Mouse (Mus musculus) granulocyte monocyte progenitor cell, adult 5-6 weeks (primary cell): ENCODE data around the gene Vmn2r8. TPM values are rescaled to one million over a fixed set of nuclear protein-coding genes. Genes with fewer than 3 reads are reported as not detected.

Experiments
- total RNA-seq, 2 experiments: library from RNA; stranded (forward) in 1 of 2; stranded (reverse) in 1 of 2; fragments of 200-712, 200-1000 nt in 1 of 2; fragments of >200 nt in 1 of 2; fragmentation: Nextera tagmentation in 1 of 2; gene quantifications; 2 replicates each; pipeline ENCODE4 v1.2.3; 2014 to 2017

Vmn2r8 gene
- total RNA-seq, 2 experiments from 2014 or later, result not detected

Other genes with a start within 250 kb of the Vmn2r8 start
- 78.7 and 82.2 TPM in 2 replicates for gene Gak, start 179.1 kb downstream of the Vmn2r8 start, total RNA-seq (2014; fragmentation: Nextera tagmentation)
- gene Gak, start 179.1 kb downstream of the Vmn2r8 start, total RNA-seq (2017), result 91.8 and 111 TPM in 2 replicates
- gene Tmem175, start 179.1 kb downstream of the Vmn2r8 start, total RNA-seq (2014; fragmentation: Nextera tagmentation), result 24.4 and 29.3 TPM in 2 replicates
- gene Tmem175, start 179.1 kb downstream of the Vmn2r8 start, total RNA-seq (2017), result 11.0 and 17.6 TPM in 2 replicates
- 13.3 and 18.6 TPM in 2 replicates for gene Idua, start 148.5 kb downstream of the Vmn2r8 start, total RNA-seq (2014; fragmentation: Nextera tagmentation)
- 5.9 and 6.4 TPM in 2 replicates for gene Idua, start 148.5 kb downstream of the Vmn2r8 start, total RNA-seq (2017)
- gene Dgkq, start 139.2 kb downstream of the Vmn2r8 start, total RNA-seq (2014; fragmentation: Nextera tagmentation), result 9.3 and 9.5 TPM in 2 replicates
- gene Dgkq, start 139.2 kb downstream of the Vmn2r8 start, total RNA-seq (2017), result 8.3 and 9.1 TPM in 2 replicates
- not detected in 2 replicates for gene Slc26a1, start 133.3 kb downstream of the Vmn2r8 start, total RNA-seq (2014; fragmentation: Nextera tagmentation)
- 0.10 TPM in 1 of 2 replicates, not detected in the other for gene Slc26a1, start 133.3 kb downstream of the Vmn2r8 start, total RNA-seq (2017)
- 2.0 and 5.1 TPM in 2 replicates for gene Fgfrl1, start 116.5 kb downstream of the Vmn2r8 start, total RNA-seq (2014; fragmentation: Nextera tagmentation)
- 0.86 and 1.5 TPM in 2 replicates for gene Fgfrl1, start 116.5 kb downstream of the Vmn2r8 start, total RNA-seq (2017)
- gene Rnf212, start 33.9 kb downstream of the Vmn2r8 start, total RNA-seq (2014; fragmentation: Nextera tagmentation), result not detected in 2 replicates
- gene Rnf212, start 33.9 kb downstream of the Vmn2r8 start, total RNA-seq (2017), result not detected in 2 replicates
- gene Tmed11, start 13.5 kb downstream of the Vmn2r8 start, total RNA-seq (2014; fragmentation: Nextera tagmentation), result not detected in 2 replicates
- gene Tmed11, start 13.5 kb downstream of the Vmn2r8 start, total RNA-seq (2017), result not detected in 2 replicates
- gene Vmn2r9, start 43.8 kb upstream of the Vmn2r8 start, total RNA-seq (2014; fragmentation: Nextera tagmentation), result not detected in 2 replicates
- gene Vmn2r9, start 43.8 kb upstream of the Vmn2r8 start, total RNA-seq (2017), result not detected in 2 replicates
- gene Vmn2r10, start 197.7 kb upstream of the Vmn2r8 start, total RNA-seq (2014; fragmentation: Nextera tagmentation), result not detected in 2 replicates
- gene Vmn2r10, start 197.7 kb upstream of the Vmn2r8 start, total RNA-seq (2017), result not detected in 2 replicates